Mouse (Mus musculus): Measurements from ENCODE around the gene Nbeal2. TPM values are rescaled to one million over a fixed set of nuclear protein-coding genes. Genes with fewer than 3 reads are reported as not detected.

Gene Nbeal2
- polyA plus RNA-seq, 1 experiment from 2014 or later = 5.0 TPM

- Histone ChIP-seq H3K4me3 (ENCODE audit: low read length) (no peak overlapping the region), H3K9ac (replicated peaks; ENCODE audit: low read length) (no peak overlapping the region), H3K27me3 (ENCODE audit: insufficient read depth, low read length) (no peaks in the 10 kb centered on the region), H3K9me3 (ENCODE audit: low read length) (no peaks in the 10 kb centered on the region), H3K4me2 (replicated peaks; ENCODE audit: low read depth, low read length) (no peak overlapping the region), H3K4me1 (ENCODE audit: insufficient read depth, low read length) (peaks cover 43% of the 10 kb centered on the region), H3K36me3 (ENCODE audit: insufficient read depth, low read length) (no peaks in the 10 kb centered on the region), H3K27ac (ENCODE audit: low read length) (no peak overlapping the region)
- 73% methylated on average over 5 of the region's 5 CpGs for WGBS
- no peak for ATAC-seq (ENCODE audit: low FRiP score, low TSS enrichment)
Measured at GRCm38 (mm10) chr9:110678886-110679285, 24.9 kb upstream of the Nbeal2 start.

- Histone ChIP-seq H3K27me3 (ENCODE audit: insufficient read depth, low read length) (no peaks in the 10 kb centered on the region), H3K9me3 (ENCODE audit: low read length) (no peaks in the 10 kb centered on the region), H3K27ac (ENCODE audit: low read length) (no peak overlapping the region; the same call in 1 of the 2 replicates), H3K9ac (replicated peaks; ENCODE audit: low read length) (no peak overlapping the region), H3K4me1 (ENCODE audit: insufficient read depth, low read length) (peaks cover 26% of the 10 kb centered on the region), H3K4me2 (replicated peaks; ENCODE audit: low read depth, low read length) (no peak overlapping the region), H3K4me3 (ENCODE audit: low read length) (no peak overlapping the region), H3K36me3 (ENCODE audit: insufficient read depth, low read length) (no peaks in the 10 kb centered on the region)
- ATAC-seq (ENCODE audit: low FRiP score, low TSS enrichment) = no peak
- 81% methylated on average over 8 of the region's 8 CpGs for whole genome bisulfite sequencing
Measured at GRCm38 (mm10) chr9:110676492-110676911, 22.5 kb upstream of the Nbeal2 start.

DNA sequence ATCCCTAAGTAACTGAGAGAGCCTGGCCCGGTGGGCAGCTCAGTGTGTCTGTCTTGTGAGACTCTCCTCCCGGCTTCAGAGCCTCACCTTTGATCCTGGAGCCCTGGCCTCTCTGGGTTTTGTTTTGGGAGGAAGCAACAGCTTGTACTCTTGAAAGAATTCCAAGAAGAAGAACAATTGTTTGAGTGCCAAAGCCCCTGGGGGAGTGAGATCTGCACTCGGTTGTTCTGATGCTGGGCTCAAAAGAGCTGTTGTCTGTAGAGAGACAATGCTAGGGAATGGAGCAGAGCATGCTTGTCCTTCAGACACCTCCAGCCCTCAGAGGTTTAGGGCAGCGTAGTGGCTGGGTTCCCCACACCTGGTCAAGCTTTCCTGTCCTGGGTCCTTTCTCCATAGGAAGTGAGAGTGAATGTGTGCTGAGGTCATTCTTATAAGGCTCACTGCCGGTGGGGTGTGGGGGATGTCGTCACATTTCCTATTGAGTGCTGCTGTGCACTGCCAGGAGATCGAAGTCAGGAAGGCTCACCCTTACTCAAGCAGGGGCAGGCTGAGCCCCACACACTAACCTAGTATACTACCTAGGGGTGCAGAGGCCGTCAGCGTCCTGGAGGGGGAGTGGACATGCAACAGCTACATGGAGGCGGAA lies 19.3 kb upstream of the Nbeal2 start:
- H3K4me2 ChIP-seq (replicated peaks; ENCODE audit: low read depth, low read length) = no peak overlapping the region
- no peak overlapping the region for H3K9ac ChIP-seq (replicated peaks; ENCODE audit: low read length)
- H3K27ac ChIP-seq (ENCODE audit: low read length) = peak overlapping the region; percentile 25; the same call in 1 of the 2 replicates
- ATAC-seq (ENCODE audit: low FRiP score, low TSS enrichment) = peak; percentile 36; the same call in 1 of the 2 replicates
- no peaks in the 10 kb centered on the region for H3K36me3 ChIP-seq (ENCODE audit: insufficient read depth, low read length)
- H3K4me1 ChIP-seq (ENCODE audit: insufficient read depth, low read length) = peaks cover 21% of the 10 kb centered on the region
- 59% methylated on average over 10 of the region's 10 CpGs for WGBS
- no peak overlapping the region for H3K4me3 ChIP-seq (ENCODE audit: low read length)
- no peaks in the 10 kb centered on the region for H3K27me3 ChIP-seq (ENCODE audit: insufficient read depth, low read length)
- no peaks in the 10 kb centered on the region for H3K9me3 ChIP-seq (ENCODE audit: low read length)

DNA sequence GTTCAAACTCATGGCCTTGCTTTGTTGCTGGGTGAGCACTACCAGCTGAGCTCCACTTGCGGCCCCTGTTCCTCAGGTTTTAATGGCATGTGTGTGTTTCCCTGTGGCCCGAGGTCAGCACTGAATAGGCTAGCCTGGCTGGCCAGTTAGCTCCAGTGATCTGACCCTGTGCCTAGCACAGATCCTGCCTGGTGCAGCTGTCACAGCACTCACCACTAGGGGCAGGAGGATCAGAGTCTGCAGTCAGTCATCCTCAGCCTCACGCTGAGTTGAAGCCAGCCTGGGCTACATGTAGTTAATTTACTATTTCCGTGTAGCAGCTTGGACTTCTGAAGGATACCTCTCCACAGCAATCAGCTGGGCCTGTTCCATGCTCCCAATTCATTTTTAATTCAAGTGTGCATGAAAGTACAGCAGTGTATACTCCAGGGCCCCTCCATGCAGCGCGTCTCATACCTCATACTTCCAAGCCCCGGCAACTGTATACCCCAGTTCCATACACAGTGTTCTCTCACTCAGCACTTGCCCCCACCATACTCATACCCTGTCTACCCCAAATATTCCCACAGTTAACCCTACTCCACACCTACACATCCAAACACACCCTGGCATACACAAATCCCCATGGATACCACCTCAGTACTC lies 18.6 kb upstream of the Nbeal2 start:
- Histone ChIP-seq H3K4me1 (ENCODE audit: insufficient read depth, low read length) (peaks cover 19% of the 10 kb centered on the region), H3K4me2 (replicated peaks; ENCODE audit: low read depth, low read length) (no peak overlapping the region), H3K9me3 (ENCODE audit: low read length) (no peaks in the 10 kb centered on the region), H3K9ac (replicated peaks; ENCODE audit: low read length) (no peak overlapping the region), H3K27ac (ENCODE audit: low read length) (no peak overlapping the region), H3K4me3 (ENCODE audit: low read length) (no peak overlapping the region), H3K27me3 (ENCODE audit: insufficient read depth, low read length) (no peaks in the 10 kb centered on the region), H3K36me3 (ENCODE audit: insufficient read depth, low read length) (no peaks in the 10 kb centered on the region)
- WGBS = 67% methylated on average over 7 of the region's 7 CpGs
- ATAC-seq (ENCODE audit: low FRiP score, low TSS enrichment) = 0 out of 2 replicates have a peak, but pooled peaks have one; percentile 52

DNA sequence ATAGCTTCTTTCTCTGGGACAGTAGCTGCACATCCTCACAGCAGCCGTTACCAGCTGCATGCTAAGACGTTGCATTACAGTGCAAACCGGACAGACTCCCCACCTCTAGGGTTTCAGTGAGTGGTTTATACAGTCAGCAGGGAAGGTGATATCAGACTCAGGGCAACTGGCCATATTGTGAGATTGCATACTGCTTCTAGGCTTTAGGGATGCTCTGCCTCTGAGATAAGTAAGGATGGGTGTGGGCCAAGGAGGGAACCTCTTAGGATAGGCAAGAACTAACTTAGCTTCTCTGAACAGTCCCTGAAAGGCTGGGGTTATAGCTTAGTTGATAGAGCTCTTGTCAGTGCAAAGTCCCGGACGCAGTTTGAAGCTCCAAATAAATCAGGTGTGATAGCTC lies 15.8 kb upstream of the Nbeal2 start:
- Histone ChIP-seq H3K9me3 (ENCODE audit: low read length) (no peaks in the 10 kb centered on the region), H3K4me1 (ENCODE audit: insufficient read depth, low read length) (peaks cover 34% of the 10 kb centered on the region), H3K9ac (replicated peaks; ENCODE audit: low read length) (no peak overlapping the region), H3K36me3 (ENCODE audit: insufficient read depth, low read length) (no peaks in the 10 kb centered on the region), H3K4me3 (ENCODE audit: low read length) (no peak overlapping the region), H3K27me3 (ENCODE audit: insufficient read depth, low read length) (no peaks in the 10 kb centered on the region), H3K27ac (ENCODE audit: low read length) (no peak overlapping the region), H3K4me2 (replicated peaks; ENCODE audit: low read depth, low read length) (no peak overlapping the region)
- WGBS = 69% methylated on average over 5 of the region's 5 CpGs
- ATAC-seq (ENCODE audit: low FRiP score, low TSS enrichment) = no peak

DNA sequence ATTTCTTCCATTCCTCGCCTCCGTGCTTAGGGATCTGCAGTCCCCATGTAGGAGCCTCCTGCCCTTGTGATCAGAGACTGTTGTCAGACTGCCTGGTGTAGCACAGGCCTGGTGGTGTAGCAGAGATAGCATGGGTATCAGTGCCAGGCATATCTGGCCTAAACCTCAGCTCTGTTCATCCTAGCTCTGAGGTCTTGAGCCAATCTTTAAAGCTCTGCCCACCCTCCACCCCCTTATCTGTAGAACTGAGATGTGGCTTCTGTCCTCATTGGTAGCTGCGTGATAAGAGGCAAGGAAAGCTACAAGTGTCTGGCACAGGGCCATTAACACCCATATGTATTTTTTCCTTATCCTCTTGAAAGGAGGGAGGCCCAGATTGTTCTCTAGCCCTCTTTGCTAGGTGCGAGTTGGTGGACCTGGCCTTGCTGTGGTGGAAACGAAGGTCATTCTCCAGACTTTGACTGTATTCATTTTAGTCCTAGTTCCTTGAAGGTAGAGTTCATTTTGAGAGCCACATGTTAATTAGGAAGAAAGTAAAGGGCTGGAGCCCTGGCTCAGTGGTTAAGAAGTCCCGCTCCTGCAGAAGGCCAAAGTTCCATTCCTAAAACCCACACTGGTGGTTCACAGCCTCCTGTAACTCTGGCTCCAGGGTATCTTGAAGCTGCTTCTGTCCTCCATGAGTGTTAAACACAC lies 14.8 kb upstream of the Nbeal2 start:
- Histone ChIP-seq H3K4me3 (ENCODE audit: low read length) (no peak overlapping the region), H3K9me3 (ENCODE audit: low read length) (no peaks in the 10 kb centered on the region), H3K27ac (ENCODE audit: low read length) (no peak overlapping the region), H3K9ac (replicated peaks; ENCODE audit: low read length) (no peak overlapping the region), H3K4me2 (replicated peaks; ENCODE audit: low read depth, low read length) (no peak overlapping the region), H3K36me3 (ENCODE audit: insufficient read depth, low read length) (no peaks in the 10 kb centered on the region), H3K4me1 (ENCODE audit: insufficient read depth, low read length) (peaks cover 34% of the 10 kb centered on the region), H3K27me3 (ENCODE audit: insufficient read depth, low read length) (no peaks in the 10 kb centered on the region)
- ATAC-seq (ENCODE audit: low FRiP score, low TSS enrichment) = no peak
- 92% methylated on average over 6 of the region's 6 CpGs for WGBS

- Histone ChIP-seq H3K9ac (replicated peaks; ENCODE audit: low read length) (0 out of 2 replicates have a peak overlapping the region, but pooled peaks have one; percentile 16), H3K27me3 (ENCODE audit: insufficient read depth, low read length) (no peaks in the 10 kb centered on the region), H3K4me1 (ENCODE audit: insufficient read depth, low read length) (peaks cover 29% of the 10 kb centered on the region), H3K27ac (ENCODE audit: low read length) (no peak overlapping the region), H3K9me3 (ENCODE audit: low read length) (no peaks in the 10 kb centered on the region), H3K4me2 (replicated peaks; ENCODE audit: low read depth, low read length) (no peak overlapping the region; the same call in 1 of the 2 replicates), H3K36me3 (ENCODE audit: insufficient read depth, low read length) (no peaks in the 10 kb centered on the region), H3K4me3 (ENCODE audit: low read length) (no peak overlapping the region)
- ATAC-seq (ENCODE audit: low FRiP score, low TSS enrichment) = no peak
- WGBS = 25% methylated on average over 4 of the region's 4 CpGs
Measured at GRCm38 (mm10) chr9:110667219-110667836, 13.4 kb upstream of the Nbeal2 start.

DNA sequence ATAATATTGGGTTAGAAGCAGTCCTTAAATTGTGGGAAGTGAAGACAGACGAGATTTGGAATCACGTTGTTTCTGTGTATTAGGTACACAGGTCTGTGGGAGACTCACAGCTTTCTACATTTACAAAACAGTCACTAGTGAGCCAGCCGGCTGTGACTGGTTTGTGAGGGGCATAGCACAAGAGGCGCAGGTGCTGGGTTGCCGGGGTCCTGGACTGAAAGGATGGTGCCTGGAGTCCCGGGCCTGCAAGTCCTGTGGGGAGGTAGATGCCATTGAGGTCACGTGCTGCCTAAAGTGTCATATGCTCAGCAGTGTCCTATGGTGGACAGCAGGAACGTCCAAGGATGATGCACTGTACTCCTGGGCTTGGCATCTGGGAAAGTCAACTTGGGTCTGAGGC lies 12.4 kb upstream of the Nbeal2 start:
- Histone ChIP-seq H3K9me3 (ENCODE audit: low read length) (no peaks in the 10 kb centered on the region), H3K4me2 (replicated peaks; ENCODE audit: low read depth, low read length) (peak overlapping the region; percentile 26; the same call in 1 of the 2 replicates), H3K4me3 (ENCODE audit: low read length) (no peak overlapping the region), H3K36me3 (ENCODE audit: insufficient read depth, low read length) (no peaks in the 10 kb centered on the region), H3K4me1 (ENCODE audit: insufficient read depth, low read length) (peaks cover 29% of the 10 kb centered on the region), H3K9ac (replicated peaks; ENCODE audit: low read length) (0 out of 2 replicates have a peak overlapping the region, but pooled peaks have one; percentile 19), H3K27me3 (ENCODE audit: insufficient read depth, low read length) (no peaks in the 10 kb centered on the region), H3K27ac (ENCODE audit: low read length) (peak overlapping the region; percentile 71)
- WGBS = 25% methylated on average over 8 of the region's 8 CpGs
- ATAC-seq (ENCODE audit: low FRiP score, low TSS enrichment) = peak; percentile 32; the same call in 1 of the 2 replicates

DNA sequence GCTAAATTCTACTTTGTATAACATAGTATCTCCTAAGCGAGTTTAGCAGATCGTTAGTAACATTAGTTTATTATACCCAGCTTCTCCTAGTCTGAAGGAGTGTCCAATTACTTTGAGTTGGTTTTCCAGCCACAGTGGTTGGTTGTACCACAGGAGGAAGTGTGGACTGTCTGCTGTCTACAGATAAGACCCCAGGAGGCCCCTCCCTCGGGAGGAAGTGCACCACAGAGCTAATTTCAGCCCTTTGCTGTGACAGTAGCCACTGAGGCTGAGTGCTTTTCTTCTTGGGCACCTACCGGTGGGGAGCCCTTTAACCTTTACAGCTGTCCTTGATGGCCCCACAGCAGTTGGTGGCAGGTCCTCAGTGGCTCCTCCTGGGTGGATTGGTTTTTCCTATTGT lies 12.0 kb upstream of the Nbeal2 start:
- H3K27me3 ChIP-seq (ENCODE audit: insufficient read depth, low read length) = no peaks in the 10 kb centered on the region
- peak overlapping the region; percentile 71 for H3K27ac ChIP-seq (ENCODE audit: low read length)
- H3K4me1 ChIP-seq (ENCODE audit: insufficient read depth, low read length) = peaks cover 34% of the 10 kb centered on the region
- no peaks in the 10 kb centered on the region for H3K9me3 ChIP-seq (ENCODE audit: low read length)
- H3K36me3 ChIP-seq (ENCODE audit: insufficient read depth, low read length) = no peaks in the 10 kb centered on the region
- no peak overlapping the region for H3K4me3 ChIP-seq (ENCODE audit: low read length)
- H3K9ac ChIP-seq (replicated peaks; ENCODE audit: low read length) = no peak overlapping the region
- 16% methylated on average over 4 of the region's 4 CpGs for WGBS
- 0 out of 2 replicates have a peak, but pooled peaks have one; percentile 55 for ATAC-seq (ENCODE audit: low FRiP score, low TSS enrichment)
- H3K4me2 ChIP-seq (replicated peaks; ENCODE audit: low read depth, low read length) = peak overlapping the region; percentile 26; the same call in 1 of the 2 replicates

Data from kidney, embryonic 16.5 days (tissue).